Mouse (Mus musculus): ENCODE measurements around the gene Haspin. TPM values are rescaled to one million over a fixed set of nuclear protein-coding genes. Genes with fewer than 3 reads are reported as not detected.
"Not testable (repeated sequence)": the region's sequence is repeated elsewhere in the genome, so short reads cannot be mapped to it uniquely, and the experiment has no call there.

Haspin gene
- polyA plus RNA-seq, 1 experiment, result 1.4 TPM

DNA sequence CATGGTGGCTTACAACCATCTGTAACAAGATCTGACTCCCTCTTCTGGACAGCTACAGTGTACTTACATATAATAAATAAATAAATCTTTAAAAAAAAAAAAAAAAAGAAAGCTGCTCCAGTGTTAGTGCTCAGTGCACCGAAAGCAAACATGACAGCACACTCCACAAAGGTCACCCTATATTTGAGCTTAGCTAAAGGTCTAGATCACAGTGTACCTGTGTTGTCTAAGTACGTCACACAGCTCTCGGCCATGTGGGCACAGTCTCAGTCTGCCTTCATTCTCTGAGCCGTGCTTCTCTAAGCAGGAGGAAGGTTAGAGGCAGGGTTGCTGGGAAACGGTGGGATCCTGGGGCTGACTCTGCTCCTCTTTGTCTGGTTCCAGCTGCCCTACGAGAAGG, 11.6 kb downstream of the Haspin start:
- no peak overlapping the region for H3K4me3 ChIP-seq (replicated peaks)
- no peaks in the 10 kb centered on the region for H3K27me3 ChIP-seq (ENCODE audit: control insufficient read depth)
- H3K9me3 ChIP-seq (ENCODE audit: control insufficient read depth, low read length), result no peaks in the 10 kb centered on the region
- H3K36me3 ChIP-seq (ENCODE audit: control insufficient read depth), result peaks cover 43% of the 10 kb centered on the region
- peaks cover 4% of the 10 kb centered on the region for H3K4me1 ChIP-seq (ENCODE audit: control insufficient read depth)
- TF ChIP-seq TAL1 (IDR thresholded peaks at IDR 0.05; ENCODE audit: low read length), result no peak
- TF ChIP-seq GATA1 (IDR thresholded peaks at IDR 0.05; ENCODE audit: low read length), result no peak

- Histone ChIP-seq H3K4me1 (ENCODE audit: control insufficient read depth) (peaks cover 8% of the 10 kb centered on the region), H3K4me3 (replicated peaks) (no peak overlapping the region), H3K27me3 (ENCODE audit: control insufficient read depth) (no peaks in the 10 kb centered on the region), H3K36me3 (ENCODE audit: control insufficient read depth) (no peaks in the 10 kb centered on the region), H3K9me3 (ENCODE audit: control insufficient read depth, low read length) (no peaks in the 10 kb centered on the region)
- TF ChIP-seq TAL1 (IDR thresholded peaks at IDR 0.05; ENCODE audit: low read length) (no peak), GATA1 (IDR thresholded peaks at IDR 0.05; ENCODE audit: low read length) (no peak)
Measured at GRCm38 (mm10) chr11:73111414-73111813, 26.7 kb downstream of the Haspin start.

- Histone ChIP-seq H3K4me3 (replicated peaks) (no peak overlapping the region), H3K27me3 (ENCODE audit: control insufficient read depth) (no peaks in the 10 kb centered on the region), H3K4me1 (ENCODE audit: control insufficient read depth) (peaks cover 8% of the 10 kb centered on the region), H3K36me3 (ENCODE audit: control insufficient read depth) (no peaks in the 10 kb centered on the region), H3K9me3 (ENCODE audit: control insufficient read depth, low read length) (no peaks in the 10 kb centered on the region)
- no peak for TF ChIP-seq TAL1 (IDR thresholded peaks at IDR 0.05; ENCODE audit: low read length)
- TF ChIP-seq GATA1 (IDR thresholded peaks at IDR 0.05; ENCODE audit: low read length), result no peak
Measured at GRCm38 (mm10) chr11:73109941-73110340, 28.2 kb downstream of the Haspin start.

- no peak overlapping the region for H3K4me3 ChIP-seq (replicated peaks)
- peaks cover 8% of the 10 kb centered on the region for H3K4me1 ChIP-seq (ENCODE audit: control insufficient read depth)
- no peak for TF ChIP-seq TAL1 (IDR thresholded peaks at IDR 0.05; ENCODE audit: low read length)
- no peak for TF ChIP-seq GATA1 (IDR thresholded peaks at IDR 0.05; ENCODE audit: low read length)
- H3K27me3 ChIP-seq (ENCODE audit: control insufficient read depth), result no peaks in the 10 kb centered on the region
- H3K9me3 ChIP-seq (ENCODE audit: control insufficient read depth, low read length), result no peaks in the 10 kb centered on the region
- H3K36me3 ChIP-seq (ENCODE audit: control insufficient read depth), result no peaks in the 10 kb centered on the region
Measured at GRCm38 (mm10) chr11:73108898-73109625, 29.0 kb downstream of the Haspin start.

- Histone ChIP-seq H3K4me1 (ENCODE audit: control insufficient read depth) (peaks cover 8% of the 10 kb centered on the region), H3K4me3 (replicated peaks) (no peak overlapping the region), H3K36me3 (ENCODE audit: control insufficient read depth) (no peaks in the 10 kb centered on the region), H3K9me3 (ENCODE audit: control insufficient read depth, low read length) (no peaks in the 10 kb centered on the region), H3K27me3 (ENCODE audit: control insufficient read depth) (no peaks in the 10 kb centered on the region)
- TF ChIP-seq TAL1 (IDR thresholded peaks at IDR 0.05; ENCODE audit: low read length) (no peak), GATA1 (IDR thresholded peaks at IDR 0.05; ENCODE audit: low read length) (no peak)
Measured at GRCm38 (mm10) chr11:73108195-73108897, 29.7 kb downstream of the Haspin start.

DNA sequence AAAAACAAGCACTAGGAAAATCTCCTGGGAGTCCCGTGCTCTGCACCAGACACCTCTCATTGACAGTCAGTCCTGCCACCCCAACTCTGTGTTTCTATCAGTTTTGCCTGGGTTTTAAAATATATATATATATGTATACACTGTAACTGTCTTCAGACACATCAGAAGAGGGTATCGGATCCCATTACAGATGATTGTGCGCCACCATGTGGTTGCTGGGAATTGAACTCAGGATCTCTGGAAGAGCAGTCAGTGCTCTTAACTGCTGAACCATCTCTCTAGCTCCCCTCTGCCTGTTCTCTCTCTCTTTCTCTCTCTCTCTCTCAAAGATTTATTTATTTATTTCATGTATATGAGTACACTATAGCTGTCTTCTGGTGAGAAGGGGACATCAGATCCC, 30.7 kb downstream of the Haspin start:
- H3K4me3 ChIP-seq (replicated peaks); H3K36me3 ChIP-seq (ENCODE audit: control insufficient read depth); H3K4me1 ChIP-seq (ENCODE audit: control insufficient read depth); H3K9me3 ChIP-seq (ENCODE audit: control insufficient read depth, low read length); H3K27me3 ChIP-seq (ENCODE audit: control insufficient read depth): not testable (repeated sequence)

- H3K4me1 ChIP-seq (ENCODE audit: control insufficient read depth), result peaks cover 8% of the 10 kb centered on the region
- H3K9me3 ChIP-seq (ENCODE audit: control insufficient read depth, low read length), result no peaks in the 10 kb centered on the region
- no peaks in the 10 kb centered on the region for H3K36me3 ChIP-seq (ENCODE audit: control insufficient read depth)
- H3K27me3 ChIP-seq (ENCODE audit: control insufficient read depth), result no peaks in the 10 kb centered on the region
- no peak overlapping the region for H3K4me3 ChIP-seq (replicated peaks)
- TF ChIP-seq TAL1 (IDR thresholded peaks at IDR 0.05; ENCODE audit: low read length) (no peak), GATA1 (IDR thresholded peaks at IDR 0.05; ENCODE audit: low read length) (no peak)
Measured at GRCm38 (mm10) chr11:73105246-73105645, 32.8 kb downstream of the Haspin start.

GRCm38 (mm10) chr11:73101308-73101707, 36.8 kb downstream of the Haspin start:
- Histone ChIP-seq H3K27me3 (ENCODE audit: control insufficient read depth) (no peaks in the 10 kb centered on the region), H3K9me3 (ENCODE audit: control insufficient read depth, low read length) (no peaks in the 10 kb centered on the region), H3K4me1 (ENCODE audit: control insufficient read depth) (no peaks in the 10 kb centered on the region), H3K36me3 (ENCODE audit: control insufficient read depth) (no peaks in the 10 kb centered on the region), H3K4me3 (replicated peaks) (no peak overlapping the region)
- TF ChIP-seq GATA1 (IDR thresholded peaks at IDR 0.05; ENCODE audit: low read length) (no peak), TAL1 (IDR thresholded peaks at IDR 0.05; ENCODE audit: low read length) (no peak)

DNA sequence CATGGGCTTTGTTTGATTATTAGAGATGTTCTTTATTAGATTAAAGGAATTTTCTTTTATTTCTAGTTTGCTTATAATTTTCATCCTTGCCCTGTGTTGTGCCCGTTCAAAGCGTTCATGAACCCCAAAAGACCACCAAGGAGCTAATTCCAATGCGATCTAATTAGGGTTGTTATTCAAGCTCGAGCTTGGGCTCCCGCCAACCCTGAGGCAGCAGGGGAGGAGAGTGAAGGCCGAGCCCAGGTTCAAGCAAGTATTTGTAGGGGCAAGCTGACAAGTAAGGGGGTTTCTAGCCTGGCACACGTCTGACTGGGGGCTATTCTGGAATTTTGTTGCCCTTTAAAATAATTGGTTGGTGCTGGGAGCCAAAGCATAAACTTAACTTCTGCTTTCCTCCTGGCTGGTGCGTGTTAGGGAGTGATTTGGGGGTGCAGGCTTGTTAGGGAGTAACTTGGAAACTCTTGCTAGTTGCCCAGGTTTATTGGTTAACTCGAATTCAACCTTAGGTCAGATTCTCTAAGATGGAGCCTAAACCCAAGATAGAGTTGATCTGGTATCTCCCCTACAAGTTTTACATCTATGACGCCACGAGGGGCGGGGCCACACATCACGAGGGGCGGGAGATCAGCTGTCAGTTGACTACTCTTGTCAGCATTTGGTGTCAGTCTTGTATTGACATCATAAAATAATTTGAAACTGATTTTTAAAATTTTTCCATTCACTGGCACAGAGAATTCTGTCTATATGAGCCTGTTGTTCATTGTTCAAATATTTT, 37.9 kb downstream of the Haspin start:
- H3K36me3 ChIP-seq (ENCODE audit: control insufficient read depth), result no peaks in the 10 kb centered on the region
- no peaks in the 10 kb centered on the region for H3K9me3 ChIP-seq (ENCODE audit: control insufficient read depth, low read length)
- TF ChIP-seq GATA1 (IDR thresholded peaks at IDR 0.05; ENCODE audit: low read length) (no peak), TAL1 (IDR thresholded peaks at IDR 0.05; ENCODE audit: low read length) (no peak)
- no peaks in the 10 kb centered on the region for H3K27me3 ChIP-seq (ENCODE audit: control insufficient read depth)
- no peak overlapping the region for H3K4me3 ChIP-seq (replicated peaks)
- H3K4me1 ChIP-seq (ENCODE audit: control insufficient read depth), result no peaks in the 10 kb centered on the region
